Mouse (Mus musculus) monocyte, adult 2 months (primary cell): ENCODE data around the gene Thbs4.

Experiments
- DNase-seq, 2 experiments: peaks; one replicate each; pipeline ENCODE4 v3.0.0; 2022; ENCODE audit warnings: low spot score in 2 of 2, low read depth in 1 of 2

The Thbs4 gene

DNA sequence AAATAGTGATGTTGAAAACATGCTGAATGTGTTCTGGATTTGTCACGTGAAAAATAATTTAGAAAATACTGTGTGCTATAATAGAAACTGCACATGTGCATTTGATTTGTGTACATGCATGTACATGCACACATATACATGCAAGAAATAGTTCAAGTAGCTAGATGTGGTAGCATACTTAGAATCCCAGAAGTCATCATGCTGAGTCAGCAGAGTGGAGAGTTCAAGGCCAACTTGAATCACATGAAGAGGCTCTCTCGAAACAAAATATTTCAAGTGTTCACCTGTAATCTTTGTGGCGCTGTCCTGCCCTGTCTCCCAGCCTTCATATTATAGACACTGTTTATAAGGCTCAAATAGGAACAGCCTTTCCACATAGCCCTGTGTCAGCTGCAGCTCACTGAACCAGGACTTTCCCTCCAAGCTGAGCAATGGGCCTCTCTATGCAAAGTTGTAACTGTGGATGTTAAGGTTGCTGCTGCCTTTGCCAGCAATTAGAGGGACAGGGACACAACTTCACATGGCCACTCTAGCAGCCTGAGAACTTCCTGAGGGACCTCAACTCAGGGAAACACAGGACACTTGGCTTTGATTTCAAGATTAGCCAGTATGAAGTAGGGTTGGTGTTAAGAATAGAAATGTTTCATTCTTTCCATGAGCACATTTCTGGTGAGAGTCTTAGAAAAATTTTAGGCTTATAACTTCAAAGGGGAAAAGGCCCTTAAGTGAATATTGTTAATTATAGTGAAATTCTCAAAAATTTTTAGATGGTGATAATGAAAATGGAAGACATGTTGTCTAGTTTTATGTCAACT lies 76.6 kb downstream of the Thbs4 start:
- DNase-seq = no peak

DNA sequence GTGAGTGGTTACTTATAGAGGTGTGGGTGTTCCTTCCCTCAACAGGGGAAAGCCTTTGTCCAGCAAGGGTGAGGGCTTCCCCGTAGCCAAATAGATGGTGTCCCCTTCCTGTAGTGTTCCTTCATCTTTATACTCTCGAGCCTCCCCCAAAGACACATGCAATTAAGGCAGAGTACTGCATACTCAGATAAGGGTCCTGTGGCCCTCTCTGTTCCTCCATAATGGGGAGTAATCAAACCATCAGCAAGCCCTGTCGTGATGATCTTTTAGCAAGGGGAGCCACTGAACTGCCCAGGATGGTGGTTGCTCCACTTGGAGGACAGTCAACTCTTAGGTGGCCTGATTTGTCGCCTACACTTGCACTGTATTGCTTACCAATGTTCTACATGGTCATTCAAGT lies 82.0 kb downstream of the Thbs4 start:
- DNase-seq = no peak

DNA sequence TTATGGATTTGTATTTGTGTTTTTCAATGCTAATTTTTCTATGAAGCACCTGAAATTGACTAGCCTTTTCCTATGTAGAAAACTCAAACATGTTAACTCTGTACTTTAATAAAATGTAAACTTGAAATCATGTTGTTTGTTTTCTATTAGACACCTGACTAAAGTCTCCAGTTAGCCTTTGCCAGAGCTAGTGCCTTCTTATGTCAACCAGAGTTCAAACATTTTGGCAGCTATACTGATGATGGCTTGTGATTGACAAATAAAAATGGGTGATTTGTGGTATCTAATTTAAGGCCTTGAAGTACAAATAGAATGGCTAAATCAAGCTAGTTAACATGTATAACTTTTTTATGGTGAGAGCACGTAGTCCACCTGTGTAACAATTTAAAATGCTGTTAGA lies 82.8 kb downstream of the Thbs4 start:
- DNase-seq = no peak

DNA sequence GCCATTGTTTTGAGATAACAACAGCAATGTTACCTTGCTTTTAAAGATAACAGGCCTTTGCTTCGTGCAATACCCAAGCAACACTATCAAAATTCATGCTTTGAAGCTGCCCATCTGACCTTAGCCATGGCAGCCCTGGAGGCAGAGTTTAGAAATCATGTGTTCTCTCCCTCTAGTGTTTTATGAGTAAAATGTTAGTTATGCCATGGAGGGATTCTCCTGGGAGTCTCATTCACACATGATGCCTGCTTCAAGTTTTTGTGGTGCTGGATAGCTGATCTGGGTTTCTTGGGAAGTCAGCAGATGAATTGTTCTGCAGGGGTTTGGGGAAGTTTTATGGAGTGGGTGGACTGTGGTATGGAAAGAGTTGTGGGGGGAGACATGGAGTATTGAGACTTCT lies 84.3 kb downstream of the Thbs4 start:
- no peak for DNase-seq

DNA sequence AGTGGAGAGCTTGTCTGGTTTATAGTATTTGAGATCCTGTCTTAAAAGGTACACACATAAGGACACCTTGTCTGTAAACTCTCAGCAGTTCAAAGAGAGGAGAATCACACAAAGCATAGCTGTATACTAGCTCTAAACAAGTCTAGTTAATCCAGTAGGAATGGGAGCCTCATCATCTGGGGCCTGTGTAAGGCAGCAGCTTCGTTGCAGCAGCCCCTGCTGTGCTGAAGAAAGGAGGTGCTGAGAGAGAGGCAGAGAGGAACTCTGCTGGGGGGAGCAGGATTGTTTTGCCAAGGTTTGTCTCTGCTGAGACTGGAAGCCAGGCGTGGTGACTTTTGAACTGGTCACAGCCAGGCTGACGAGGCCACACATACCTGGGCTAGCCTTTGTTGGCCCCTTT lies 85.1 kb downstream of the Thbs4 start:
- no peak for DNase-seq

DNA sequence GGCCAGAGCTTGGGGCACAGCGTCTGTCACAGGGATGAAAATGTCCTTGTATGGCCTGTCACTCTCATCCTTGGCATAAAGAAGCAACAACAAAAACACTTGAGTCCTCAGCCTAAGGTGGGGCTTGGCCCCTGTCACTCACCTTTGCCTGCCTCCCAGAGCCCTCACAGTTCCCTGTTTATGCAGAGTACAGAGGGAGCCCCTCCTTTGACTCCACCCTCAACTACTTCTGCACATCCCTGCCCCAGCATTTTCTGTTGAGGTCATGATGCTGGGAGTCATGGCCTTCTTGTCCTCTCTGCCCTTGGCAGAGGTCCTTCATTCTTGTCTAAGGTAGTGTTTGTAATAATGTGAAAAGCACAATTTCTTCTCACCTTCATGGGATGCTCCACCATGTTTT lies 86.2 kb downstream of the Thbs4 start:
- DNase-seq = no peak

DNA sequence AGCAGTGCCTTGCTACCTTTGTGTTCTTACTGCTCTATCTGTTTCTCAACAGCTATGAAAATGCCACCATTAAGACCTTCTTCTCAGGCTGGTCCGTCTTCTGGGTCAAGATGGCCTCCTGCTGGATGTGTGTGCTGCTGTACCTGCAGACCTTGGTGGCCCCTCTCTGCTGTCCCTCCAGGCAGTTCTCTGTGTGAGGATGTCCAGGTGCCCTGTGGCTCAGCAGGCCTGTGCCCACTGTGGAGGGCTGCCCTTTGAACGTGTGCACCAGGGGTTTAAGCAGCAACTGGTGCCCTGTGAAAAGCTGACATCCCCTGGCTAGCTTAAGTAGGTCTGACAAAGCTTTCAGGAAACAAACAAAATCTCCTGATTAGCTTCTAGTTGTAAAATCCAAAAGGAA lies 86.7 kb downstream of the Thbs4 start:
- DNase-seq = no peak

DNA sequence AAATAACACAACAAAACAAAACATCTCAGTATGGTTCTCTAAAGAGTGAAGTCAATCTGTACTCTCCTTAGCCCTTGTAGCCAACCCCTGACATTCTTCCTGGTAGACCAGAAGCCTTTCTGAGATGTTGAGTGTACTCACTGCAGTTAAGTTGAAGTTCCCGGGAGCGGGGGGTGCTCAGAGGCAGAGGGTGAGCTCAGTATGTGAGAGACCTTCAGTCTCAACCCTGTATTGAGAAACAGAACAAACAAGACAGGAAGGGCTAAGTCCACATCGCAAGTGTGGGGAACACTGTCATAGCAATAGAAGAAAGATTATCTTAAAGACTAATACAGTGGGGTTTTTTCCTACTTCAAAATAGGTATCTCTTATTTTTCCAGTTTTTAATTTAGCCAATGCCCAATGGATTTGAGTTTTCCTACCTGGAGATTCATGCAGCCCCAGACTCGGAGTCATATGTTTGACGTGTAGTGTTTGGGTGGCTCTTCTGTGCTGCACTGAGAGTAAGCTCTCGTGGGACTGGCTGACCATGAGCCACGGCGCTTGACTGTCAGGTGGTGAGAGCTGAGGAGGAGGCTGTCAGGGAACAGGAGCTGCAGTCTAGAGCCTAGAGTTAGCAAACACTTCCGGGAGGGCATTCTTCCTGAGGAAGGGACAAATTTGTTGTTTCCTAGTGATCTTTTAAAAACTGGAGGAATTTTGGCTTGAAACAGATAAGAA lies 88.1 kb downstream of the Thbs4 start:
- no peak for DNase-seq

DNA sequence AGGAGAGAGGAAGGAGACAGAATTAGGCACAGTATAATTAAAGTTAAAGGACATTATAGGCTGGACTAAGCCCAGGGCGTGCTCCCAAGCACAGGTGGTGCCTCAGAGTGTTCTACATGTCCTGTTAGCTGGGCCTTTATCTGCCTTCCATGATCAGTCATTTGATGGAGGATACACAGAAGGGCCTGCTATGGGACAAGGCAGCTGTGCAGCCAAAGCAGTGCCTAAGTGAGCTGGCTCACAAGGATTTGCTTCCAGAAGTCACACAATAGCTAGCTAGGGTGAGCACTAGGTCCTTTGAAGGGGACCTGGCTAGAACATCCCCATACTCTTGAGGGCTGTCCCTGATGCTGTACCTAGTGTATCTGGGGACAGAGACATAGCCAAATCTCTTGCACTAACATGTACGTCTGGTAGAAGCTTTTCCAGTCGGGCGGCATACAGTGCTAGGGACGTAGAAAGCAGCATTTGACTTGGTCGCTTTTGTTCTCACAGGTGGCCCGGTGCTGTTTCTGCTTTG lies 89.5 kb downstream of the Thbs4 start:
- no peak for DNase-seq

DNA sequence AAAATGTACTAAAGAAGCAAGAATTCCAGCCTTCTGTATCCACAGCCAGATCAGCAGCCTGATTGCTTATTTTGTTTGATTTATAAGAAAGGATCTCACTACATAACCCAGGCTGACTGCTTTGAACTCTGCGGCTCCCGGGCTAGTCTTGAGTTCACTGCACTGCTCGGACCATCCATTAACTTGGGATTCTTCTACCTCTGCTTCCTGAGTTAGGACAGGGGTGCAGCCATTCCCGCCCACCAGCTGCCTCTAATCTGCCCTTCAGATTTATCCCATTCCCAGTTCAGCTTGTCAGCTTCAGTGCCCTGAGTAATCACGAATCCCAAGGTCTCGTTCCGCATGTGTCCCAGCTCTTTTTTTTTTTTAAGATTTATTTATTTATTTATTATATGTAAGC lies 90.4 kb downstream of the Thbs4 start:
- no peak for DNase-seq

DNA sequence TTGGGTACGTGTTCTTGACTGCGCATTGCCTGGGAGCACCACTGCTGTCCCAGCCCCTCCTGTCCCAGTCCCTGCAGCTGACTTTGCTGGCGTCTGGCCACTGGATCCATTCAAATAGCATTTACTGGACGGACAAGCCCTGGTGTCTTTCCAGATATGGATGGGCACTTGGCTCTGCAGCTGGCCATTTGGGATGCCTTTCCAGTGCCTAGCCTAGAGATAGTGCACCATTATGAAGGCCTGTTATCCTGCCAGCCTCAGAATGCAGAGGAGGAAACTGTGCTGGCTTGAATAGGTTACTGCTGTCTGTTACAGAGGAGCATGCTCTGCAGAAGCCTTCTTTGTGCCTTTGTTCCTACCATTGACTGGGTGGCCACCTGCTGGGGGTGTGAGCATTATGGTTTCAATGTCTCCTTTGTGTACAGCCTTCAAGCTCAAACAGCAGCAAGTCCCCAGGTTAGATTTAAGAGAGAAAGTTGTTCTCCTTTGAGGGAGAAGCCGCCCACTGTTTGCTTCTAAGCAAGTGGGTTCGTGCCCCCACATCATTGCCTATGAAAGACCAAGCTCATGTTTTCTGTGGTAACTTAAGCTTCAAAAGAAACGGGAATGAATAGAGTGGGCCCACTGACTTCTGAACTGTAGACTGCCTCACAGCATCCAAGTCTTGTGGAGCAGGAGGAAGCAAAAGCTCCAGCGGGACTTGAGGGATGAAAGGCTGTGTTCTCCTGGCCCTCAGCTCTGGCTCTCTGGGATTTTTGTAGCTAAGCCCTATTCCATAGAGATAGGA lies 91.2 kb downstream of the Thbs4 start:
- no peak for DNase-seq

DNA sequence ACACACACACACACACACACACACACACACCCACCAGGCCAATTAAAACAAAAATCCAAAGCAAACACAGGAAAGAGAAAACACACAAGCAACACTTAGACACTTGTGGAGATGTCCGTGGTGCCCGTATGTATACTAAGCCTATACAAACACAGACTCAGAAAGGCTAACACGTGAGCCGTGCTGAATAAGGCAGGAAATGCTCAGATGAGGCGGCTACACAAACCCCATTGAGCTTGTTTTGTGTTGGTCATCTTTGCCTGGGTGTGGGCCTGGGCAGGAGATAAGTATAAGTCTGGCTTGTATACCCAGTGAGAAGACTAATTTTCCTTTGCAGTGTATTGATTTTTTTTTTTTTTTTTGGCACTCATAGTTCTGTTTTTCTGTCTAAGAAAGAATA lies 92.6 kb downstream of the Thbs4 start:
- no peak for DNase-seq
